Mouse (Mus musculus) heart, adult 2 months (tissue): ENCODE results near the gene Ddrgk1.

Source experiments
- CTCF ChIP-seq: fragments of 200-600 bp; IDR thresholded peaks from 2 replicates; pipeline ENCODE4 v1.8.1; 2022; ENCODE audit warnings: antibody characterized with exemption, mild to moderate bottlenecking, moderate library complexity
- EP300 ChIP-seq: fragments of 200-500 bp; IDR thresholded peaks from 2 replicates; pipeline ENCODE4 v1.6.1; 2011; ENCODE audit warnings: low read depth, low read length, control low read depth; ENCODE audit not compliant: insufficient read depth
- POLR2A ChIP-seq: fragments of 200-500 bp; IDR thresholded peaks from 2 replicates; pipeline ENCODE4 v1.6.1; 2011; ENCODE audit warnings: mild to moderate bottlenecking, low read depth, low read length, control low read depth; ENCODE audit not compliant: insufficient read depth

DNA sequence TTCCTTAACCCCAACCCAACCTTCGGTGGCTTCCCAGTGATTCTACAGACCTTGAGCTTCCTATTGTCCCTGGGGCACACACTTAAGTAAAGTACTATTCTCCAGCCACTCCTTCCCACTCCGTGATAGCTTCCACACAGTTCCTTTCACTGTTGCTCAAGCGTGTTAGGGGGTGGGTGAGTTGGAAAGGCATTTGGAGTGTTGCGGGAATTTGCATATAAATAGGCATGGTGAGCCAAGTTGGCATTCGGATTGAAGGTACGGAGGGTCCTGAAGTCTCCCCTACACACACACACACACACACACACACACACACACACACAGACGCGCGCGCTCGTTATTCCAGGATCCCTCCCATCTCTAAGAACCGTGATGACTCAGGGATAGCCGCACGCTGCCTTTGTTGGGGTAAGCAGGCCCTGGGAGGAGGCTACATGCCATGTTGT lies 33.4 kb upstream of the Ddrgk1 start:
- TF ChIP-seq CTCF, result no peak
- TF ChIP-seq EP300, result no peak
- TF ChIP-seq POLR2A, result no peak
